Mouse (Mus musculus) megakaryocyte-erythroid progenitor cell, adult 5-6 weeks (primary cell): Measurements from ENCODE around the gene A430033K04Rik. TPM values are rescaled to one million over a fixed set of nuclear protein-coding genes. Genes with fewer than 3 reads are reported as not detected.

Source experiments
- ATAC-seq: replicated peaks from 2 replicates; pipeline ENCODE4 v1.8.0; 2016; ENCODE audit warnings: mild to moderate bottlenecking, inconsistent platforms; ENCODE audit not compliant: severe bottlenecking, poor library complexity, low FRiP score, low TSS enrichment
- total RNA-seq, 2 experiments: library from RNA; stranded (forward) in 1 of 2; stranded (reverse) in 1 of 2; fragments of 200-1000, 215-1000 nt in 1 of 2; fragments of >200 nt in 1 of 2; fragmentation: Nextera tagmentation in 1 of 2; gene quantifications; 2 replicates each; pipeline ENCODE4 v1.2.3; 2014 to 2017

Gene A430033K04Rik
- total RNA-seq, 2 experiments from 2014 or later = 10.4 to 15.2 TPM

DNA sequence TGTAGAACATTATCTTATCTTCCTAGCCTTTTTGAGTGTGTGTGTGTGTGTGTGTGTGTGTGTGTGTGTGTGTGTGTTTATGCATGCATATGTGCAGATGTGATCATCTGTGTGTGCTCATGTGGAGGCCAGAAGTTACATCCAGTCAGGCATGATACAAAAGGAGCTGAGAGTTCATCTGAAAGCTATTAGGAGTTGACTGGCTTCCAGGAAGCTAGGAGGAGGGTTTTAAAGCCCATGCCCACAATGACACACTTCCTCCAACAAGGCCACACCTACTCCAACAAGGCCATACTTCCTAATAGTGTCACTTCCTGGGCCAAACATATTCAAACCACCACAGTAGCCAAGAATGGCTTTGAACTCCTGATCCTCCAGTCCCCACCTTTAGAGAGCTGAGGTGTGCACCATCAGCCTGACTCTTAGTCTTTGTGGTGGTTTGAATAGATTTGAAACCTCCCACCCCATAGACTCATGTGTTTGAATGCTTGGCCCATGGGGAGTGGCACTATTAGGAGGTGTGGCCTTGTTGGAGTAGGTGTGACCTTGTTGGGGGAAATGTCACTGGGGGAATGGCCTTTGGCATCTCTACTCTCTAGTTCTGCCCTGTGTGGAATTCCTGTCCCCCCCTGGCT, 70.4 kb downstream of the A430033K04Rik start:
- ATAC-seq = no peak

DNA sequence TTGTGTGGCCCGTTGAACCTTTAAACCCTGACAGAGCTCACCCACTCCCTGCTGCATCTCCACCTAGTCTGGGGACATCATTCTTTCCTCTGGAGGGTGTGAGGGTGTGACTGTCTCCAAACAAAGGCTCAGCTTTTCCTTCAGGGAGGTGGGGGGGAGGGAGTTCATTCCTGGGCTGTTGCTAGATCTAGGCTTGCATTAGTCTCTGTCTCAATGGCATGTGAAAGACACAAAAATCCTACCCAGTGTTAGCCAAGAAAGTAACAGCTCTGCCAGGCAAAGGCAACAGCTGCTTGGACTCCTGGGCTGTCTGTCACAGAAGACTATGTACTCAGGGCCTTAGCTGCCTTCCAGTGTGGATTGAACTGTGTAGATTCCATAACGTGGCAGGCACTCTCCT, 71.4 kb downstream of the A430033K04Rik start:
- ATAC-seq = peak; percentile 16; the same call in 1 of the 2 replicates

DNA sequence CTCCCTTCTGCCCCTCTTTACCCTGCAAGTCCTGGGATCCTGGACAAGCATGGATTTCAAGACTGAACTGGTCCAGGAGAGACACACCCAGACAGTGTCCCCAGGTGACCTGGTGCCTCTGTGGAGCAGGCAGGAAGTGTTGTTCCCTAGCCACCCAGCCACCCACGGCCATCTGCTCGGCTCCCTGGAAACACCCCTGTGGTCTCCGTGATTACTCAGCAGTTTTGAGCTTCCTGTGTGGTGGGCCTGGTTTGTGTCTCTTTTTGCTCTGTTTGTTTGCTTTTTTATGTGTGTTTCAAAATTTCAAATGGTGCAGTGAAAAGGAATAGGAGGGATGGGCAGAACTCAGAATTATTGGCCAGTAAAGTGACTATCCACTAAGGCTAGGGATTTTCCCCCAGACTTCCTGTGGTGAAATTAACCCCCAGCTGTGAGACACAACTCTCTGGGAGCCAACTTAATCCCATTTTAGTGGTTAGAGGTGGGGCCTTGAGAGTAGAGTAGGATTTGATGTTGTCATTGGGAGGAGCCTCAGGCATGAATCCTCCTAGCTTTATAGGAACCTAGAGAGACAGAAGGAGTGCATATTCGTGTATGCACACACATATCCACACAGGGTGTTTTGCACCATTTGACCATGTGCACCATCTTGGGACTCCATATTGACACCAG, 72.0 kb downstream of the A430033K04Rik start:
- ATAC-seq = peak; percentile 63

DNA sequence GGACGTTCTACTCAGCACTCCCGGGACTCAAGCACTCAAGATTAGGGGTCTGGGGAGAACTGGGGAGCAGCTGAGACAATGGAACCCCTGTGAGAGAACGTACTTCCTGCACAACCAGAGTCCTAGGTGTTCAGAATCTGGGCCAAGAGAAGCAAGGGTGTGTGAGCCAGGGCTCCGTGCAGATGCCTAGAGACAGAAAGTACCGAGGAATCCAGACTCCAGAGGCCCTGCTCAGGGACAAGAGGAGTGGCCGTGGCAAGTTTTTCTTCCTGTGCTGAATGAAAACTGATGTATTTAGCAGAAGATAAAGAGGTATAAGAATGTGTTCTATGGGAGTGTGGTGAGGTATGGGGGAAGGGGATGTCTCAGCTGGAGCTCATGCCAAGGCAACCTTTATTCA, 74.8 kb downstream of the A430033K04Rik start:
- no peak for ATAC-seq

Other genes with a start within 250 kb of the A430033K04Rik start
- 11.5 and 13.1 TPM in 2 replicates for gene Zfp157, start 181.4 kb upstream of the A430033K04Rik start, total RNA-seq (2014; fragmentation: Nextera tagmentation)
- gene Zfp157, start 181.4 kb upstream of the A430033K04Rik start, total RNA-seq (2017) = 4.9 and 19.0 TPM in 2 replicates
- not detected in 2 replicates for gene 1700123K08Rik, start 58.1 kb upstream of the A430033K04Rik start, total RNA-seq (2014; fragmentation: Nextera tagmentation)
- not detected in 2 replicates for gene 1700123K08Rik, start 58.1 kb upstream of the A430033K04Rik start, total RNA-seq (2017)
- 22.6 and 27.5 TPM in 2 replicates for gene Zfp68, start 3.1 kb upstream of the A430033K04Rik start, total RNA-seq (2014; fragmentation: Nextera tagmentation)
- 54.6 and 76.1 TPM in 2 replicates for gene Zfp68, start 3.1 kb upstream of the A430033K04Rik start, total RNA-seq (2017)
- gene Fam20c, start 131.7 kb downstream of the A430033K04Rik start, total RNA-seq (2014; fragmentation: Nextera tagmentation) = not detected in 2 replicates
- gene Fam20c, start 131.7 kb downstream of the A430033K04Rik start, total RNA-seq (2017) = 0.38 TPM in 1 of 2 replicates, not detected in the other
- not detected in 2 replicates for gene Gm5294, start 197.2 kb downstream of the A430033K04Rik start, total RNA-seq (2014; fragmentation: Nextera tagmentation)
- not detected in 2 replicates for gene Gm5294, start 197.2 kb downstream of the A430033K04Rik start, total RNA-seq (2017)